Mouse (Mus musculus): ENCODE data around the gene Lamc1.
"Not testable (repeated sequence)": the region's sequence is repeated elsewhere in the genome, so short reads cannot be mapped to it uniquely, and the experiment has no call there.

The Lamc1 gene

GRCm38 (mm10) chr1:153299436-153299835 lies 33.1 kb downstream of the Lamc1 start:
- DNase-seq (ENCODE audit: low spot score in 2 of 2): not testable (repeated sequence)

- DNase-seq (ENCODE audit: low spot score in 2 of 2): not testable (repeated sequence)
These were observed 34.7 kb downstream of the Lamc1 start for GRCm38 (mm10) chr1:153297774-153298363.

- DNase-seq (ENCODE audit: low spot score in 2 of 2): no peak
These were observed 36.6 kb downstream of the Lamc1 start for GRCm38 (mm10) chr1:153296035-153296434.

- DNase-seq (ENCODE audit: low spot score in 2 of 2): no peak
These were observed 39.7 kb downstream of the Lamc1 start for GRCm38 (mm10) chr1:153292892-153293291.

- DNase-seq (ENCODE audit: low spot score in 2 of 2): no peak
These were observed 40.4 kb downstream of the Lamc1 start for GRCm38 (mm10) chr1:153292202-153292601.

- no peak for DNase-seq (ENCODE audit: low spot score in 2 of 2)
These were observed 41.2 kb downstream of the Lamc1 start for GRCm38 (mm10) chr1:153291416-153291815.

- DNase-seq (ENCODE audit: low spot score in 2 of 2): no peak
These were observed 44.6 kb downstream of the Lamc1 start for GRCm38 (mm10) chr1:153288010-153288409.

- DNase-seq (ENCODE audit: low spot score in 2 of 2): no peak
These were observed 45.1 kb downstream of the Lamc1 start for GRCm38 (mm10) chr1:153287443-153287842.

GRCm38 (mm10) chr1:153286216-153286615 lies 46.4 kb downstream of the Lamc1 start:
- DNase-seq (ENCODE audit: low spot score in 2 of 2): no peak

GRCm38 (mm10) chr1:153285188-153285587 lies 47.4 kb downstream of the Lamc1 start:
- DNase-seq (ENCODE audit: low spot score in 2 of 2): no peak

GRCm38 (mm10) chr1:153282342-153282975 lies 50.1 kb downstream of the Lamc1 start:
- DNase-seq (ENCODE audit: low spot score in 2 of 2): no peak

GRCm38 (mm10) chr1:153281483-153281882 lies 51.1 kb downstream of the Lamc1 start:
- DNase-seq (ENCODE audit: low spot score in 2 of 2): no peak

GRCm38 (mm10) chr1:153280411-153280810 lies 52.2 kb downstream of the Lamc1 start:
- DNase-seq (ENCODE audit: low spot score in 2 of 2): no peak

- no peak for DNase-seq (ENCODE audit: low spot score in 2 of 2)
These were observed 54.5 kb downstream of the Lamc1 start for GRCm38 (mm10) chr1:153278028-153278613.

- DNase-seq (ENCODE audit: low spot score in 2 of 2): no peak
These were observed 57.1 kb downstream of the Lamc1 start for GRCm38 (mm10) chr1:153275466-153275865.

- no peak for DNase-seq (ENCODE audit: low spot score in 2 of 2)
These were observed 58.0 kb downstream of the Lamc1 start for GRCm38 (mm10) chr1:153274611-153275010.

- no peak for DNase-seq (ENCODE audit: low spot score in 2 of 2)
These were observed 58.9 kb downstream of the Lamc1 start for GRCm38 (mm10) chr1:153273657-153274056.

GRCm38 (mm10) chr1:153270827-153271226 lies 61.8 kb downstream of the Lamc1 start:
- no peak for DNase-seq (ENCODE audit: low spot score in 2 of 2)

GRCm38 (mm10) chr1:153269681-153270080 lies 62.9 kb downstream of the Lamc1 start:
- no peak for DNase-seq (ENCODE audit: low spot score in 2 of 2)

- no peak for DNase-seq (ENCODE audit: low spot score in 2 of 2)
These were observed 63.7 kb downstream of the Lamc1 start for GRCm38 (mm10) chr1:153268806-153269309.

GRCm38 (mm10) chr1:153268306-153268705 lies 64.3 kb downstream of the Lamc1 start:
- DNase-seq (ENCODE audit: low spot score in 2 of 2): no peak

GRCm38 (mm10) chr1:153267730-153268129 lies 64.9 kb downstream of the Lamc1 start:
- no peak for DNase-seq (ENCODE audit: low spot score in 2 of 2)

- DNase-seq (ENCODE audit: low spot score in 2 of 2): no peak
These were observed 65.7 kb downstream of the Lamc1 start for GRCm38 (mm10) chr1:153266891-153267290.
